Mouse (Mus musculus) cerebellum, adult 11 months (tissue): ENCODE measurements around the gene Tax1bp3.

ENCODE experiments used
- DNase-seq: peaks from one replicate; pipeline ENCODE4 v3.0.0; 2022

The Tax1bp3 gene

GRCm38 (mm10) chr11:73176608-73177508, at the start of gene Tax1bp3, which contains the start of gene Emc6:
Gene Tax1bp3, plus strand, starts transcription at chr11:73177083.
Gene Emc6, minus strand, starts transcription at chr11:73177037.
- DNase-seq = peak; percentile 96

DNA sequence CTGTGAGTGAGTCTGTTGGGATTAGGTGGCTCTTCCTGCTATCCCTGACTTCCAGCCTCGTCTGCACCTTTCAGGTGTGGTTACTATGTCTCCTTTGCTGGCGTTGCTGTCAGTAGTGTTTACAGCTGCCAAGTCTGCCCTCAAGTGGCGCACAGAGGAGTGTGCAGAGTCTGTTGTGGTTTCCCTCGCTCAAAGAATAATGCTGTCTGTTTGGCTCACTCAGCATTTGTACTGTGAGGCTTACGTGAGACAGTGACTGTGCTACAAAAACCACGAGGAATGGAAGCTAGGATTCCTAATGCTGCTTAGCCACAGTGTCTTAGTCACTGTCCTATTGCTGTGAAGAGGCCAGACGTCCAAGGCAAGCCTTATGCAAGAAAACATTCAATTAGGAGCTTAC, 45.9 kb upstream of the Tax1bp3 start:
- no peak for DNase-seq

GRCm38 (mm10) chr11:73132999-73133398, 43.9 kb upstream of the Tax1bp3 start:
- DNase-seq = no peak

DNA sequence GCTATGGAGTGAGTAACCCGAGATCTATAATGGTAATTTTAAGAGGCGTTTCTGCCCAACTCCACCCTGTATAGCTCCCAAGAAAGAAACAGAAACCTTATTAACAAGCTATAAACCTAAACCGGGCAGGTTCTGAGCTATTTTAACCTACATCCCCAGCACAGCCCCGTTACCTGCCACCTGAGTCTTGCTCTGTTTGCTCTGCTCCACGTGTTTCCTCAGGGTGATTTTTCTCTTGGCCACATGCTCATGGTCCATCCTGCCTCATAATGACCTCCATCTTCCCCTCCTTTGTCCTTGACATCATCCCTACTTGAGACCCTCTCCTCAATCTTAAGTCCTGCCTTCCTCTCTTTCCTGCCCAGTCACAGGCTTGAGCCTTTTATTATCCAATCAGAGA, 42.7 kb upstream of the Tax1bp3 start:
- no peak for DNase-seq

- no peak for DNase-seq
Measured at GRCm38 (mm10) chr11:73136587-73136986, 40.3 kb upstream of the Tax1bp3 start.

DNA sequence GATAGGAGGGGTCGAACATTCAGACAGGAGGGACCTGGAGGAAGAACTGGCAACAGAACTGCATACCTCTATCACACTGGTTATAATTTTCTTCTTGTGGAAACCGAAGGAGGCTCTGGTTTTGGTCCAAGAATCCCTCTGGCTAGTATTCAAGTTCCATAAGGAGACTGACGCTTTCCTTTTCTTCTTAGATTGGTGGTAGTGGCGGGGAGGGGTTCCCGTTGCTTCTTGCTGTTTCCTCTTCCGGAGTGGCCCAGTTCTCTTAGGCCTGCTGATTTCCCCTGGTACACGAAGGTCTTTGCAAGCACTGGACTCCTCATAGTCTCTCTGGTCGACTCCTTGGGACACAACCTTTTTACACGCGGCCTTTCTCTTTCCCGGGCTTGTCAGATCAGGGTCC, 39.8 kb upstream of the Tax1bp3 start:
- no peak for DNase-seq

DNA sequence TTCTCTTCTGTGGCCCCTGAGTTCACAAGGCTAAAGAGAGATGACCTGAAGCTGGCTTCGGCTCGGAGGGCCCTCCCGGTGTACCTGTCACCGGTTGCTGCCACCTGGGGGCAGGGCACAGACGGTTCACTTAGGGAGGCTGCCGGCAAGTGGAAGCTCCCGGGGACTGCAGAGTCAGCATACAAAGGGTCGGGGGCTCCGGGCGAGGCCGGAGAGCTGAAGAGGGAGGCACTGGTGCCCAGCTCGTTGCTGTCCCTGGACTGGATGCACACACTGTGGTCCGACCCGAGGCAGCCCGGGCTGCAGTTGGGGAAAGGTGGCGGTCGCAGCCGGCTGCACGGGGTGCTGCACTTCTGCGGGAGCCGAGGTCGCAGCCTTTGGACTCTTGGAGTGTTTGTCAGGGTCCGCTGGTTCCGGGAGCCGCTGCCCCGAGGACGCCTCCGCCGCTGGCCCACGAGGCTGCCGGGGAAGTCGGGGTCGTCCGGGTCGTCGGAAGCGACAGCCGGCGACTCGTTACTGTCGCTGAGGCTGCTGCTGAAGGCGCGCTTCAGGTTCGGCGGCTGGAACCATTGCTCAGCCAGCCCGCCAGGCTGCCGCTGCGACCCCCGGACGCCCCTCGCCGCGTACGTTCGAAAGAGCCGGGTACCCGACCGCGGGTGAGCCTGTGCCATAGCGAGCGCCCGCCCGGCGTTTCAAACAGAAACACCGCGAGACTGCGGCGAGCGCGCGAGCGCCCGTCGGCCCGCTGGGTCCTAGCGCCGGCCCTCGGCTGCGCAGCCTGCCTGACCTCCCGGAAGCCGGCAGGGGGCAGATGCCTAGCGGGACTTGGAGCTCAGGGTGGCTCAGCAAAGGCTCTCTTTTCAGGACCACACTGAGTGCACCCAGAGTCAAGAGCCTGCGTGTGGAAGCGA, 39.0 kb upstream of the Tax1bp3 start, which contains the start of gene Haspin:
Haspin (minus strand) TSS at position 704 of the 911 bp plus-strand sequence.
- DNase-seq = peak; percentile 76

DNA sequence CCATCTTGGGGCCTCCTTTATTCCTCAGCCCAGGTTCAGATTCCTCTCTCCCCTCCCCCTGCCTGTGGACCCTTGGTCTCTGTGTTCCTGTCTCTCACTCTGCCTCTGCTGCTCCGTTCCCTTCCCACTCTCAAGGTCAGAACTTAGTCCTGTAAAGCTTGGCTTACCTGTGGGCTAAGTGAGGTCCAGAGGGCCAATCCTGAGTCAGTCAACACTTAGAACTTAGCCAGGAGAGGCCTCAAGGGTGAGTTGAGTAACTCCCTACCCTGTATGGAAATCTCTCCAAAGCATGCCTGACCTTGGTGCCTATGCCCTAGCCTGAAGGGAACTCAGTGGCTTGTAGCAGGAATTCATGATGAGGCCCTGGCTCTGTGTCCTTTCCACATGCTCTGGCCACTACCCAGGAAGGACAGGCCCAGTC, 32.6 kb upstream of the Tax1bp3 start:
- no peak for DNase-seq

DNA sequence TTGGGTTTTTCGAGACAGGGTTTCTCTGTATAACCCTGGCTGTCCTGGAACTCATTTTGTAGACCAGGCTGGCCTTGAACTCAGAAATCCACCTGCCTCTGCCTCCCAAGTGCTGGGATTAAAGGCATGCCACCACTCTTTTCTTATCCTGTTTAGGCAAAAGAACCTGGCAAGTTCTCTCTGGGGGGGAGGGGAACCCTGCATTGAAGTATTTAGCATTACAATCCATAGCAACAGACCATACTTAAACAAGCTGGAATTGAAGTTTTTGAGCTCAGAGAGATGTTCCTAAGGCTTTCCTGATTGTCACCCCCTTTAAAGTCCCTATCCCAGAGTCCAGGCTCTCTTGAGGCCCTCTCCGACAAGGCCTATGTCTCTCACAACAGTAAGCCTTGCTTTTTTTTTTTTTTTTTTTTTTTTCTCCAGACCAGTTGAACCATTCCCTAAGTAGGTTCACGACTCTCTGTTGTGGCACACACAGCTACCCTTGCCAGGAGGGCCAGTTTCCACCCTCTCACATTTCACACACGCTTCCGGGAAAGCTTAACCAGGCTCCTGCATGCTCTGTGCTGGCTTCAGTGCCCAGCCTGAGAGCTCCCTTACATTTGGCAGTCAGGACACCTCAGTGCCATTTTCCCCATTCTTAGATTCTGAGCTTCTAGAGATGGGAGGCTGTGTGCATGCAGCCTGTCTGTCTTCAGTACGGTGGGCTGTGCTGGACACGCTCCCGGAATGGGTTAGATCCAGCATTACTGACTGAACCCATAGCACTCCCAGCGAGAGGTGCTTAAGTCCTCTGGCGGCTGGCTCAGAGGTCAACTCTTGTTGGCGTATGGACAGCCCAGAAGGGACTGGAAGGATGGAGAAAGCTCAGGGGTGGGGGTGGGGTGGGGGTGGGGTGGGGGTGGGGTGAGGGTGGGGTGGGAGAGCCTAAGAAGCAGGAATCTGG, 30.6 kb upstream of the Tax1bp3 start:
- DNase-seq = no peak

GRCm38 (mm10) chr11:73146975-73147365, 29.9 kb upstream of the Tax1bp3 start:
- no peak for DNase-seq

DNA sequence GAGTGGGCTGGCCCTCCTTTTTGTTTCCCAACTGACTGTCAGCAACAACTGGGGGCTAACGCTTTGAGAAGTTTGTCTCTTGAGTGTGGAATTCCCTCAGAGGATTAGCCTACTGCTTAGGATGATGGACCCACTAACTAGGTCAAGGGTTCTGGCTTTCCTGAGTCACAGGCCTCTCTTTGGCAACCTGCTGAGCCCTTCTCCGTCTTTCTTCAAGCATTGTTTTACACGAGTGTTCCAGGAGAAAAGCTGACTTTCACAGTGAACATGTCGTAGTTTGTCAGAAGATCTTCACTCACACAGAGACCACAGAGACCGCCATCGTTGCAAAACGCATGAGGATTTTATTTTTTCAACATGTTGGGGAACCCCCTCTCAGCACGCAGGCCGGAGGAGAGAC, 28.7 kb upstream of the Tax1bp3 start:
- no peak for DNase-seq

- DNase-seq = no peak
Measured at GRCm38 (mm10) chr11:73155071-73155470, 21.8 kb upstream of the Tax1bp3 start.

DNA sequence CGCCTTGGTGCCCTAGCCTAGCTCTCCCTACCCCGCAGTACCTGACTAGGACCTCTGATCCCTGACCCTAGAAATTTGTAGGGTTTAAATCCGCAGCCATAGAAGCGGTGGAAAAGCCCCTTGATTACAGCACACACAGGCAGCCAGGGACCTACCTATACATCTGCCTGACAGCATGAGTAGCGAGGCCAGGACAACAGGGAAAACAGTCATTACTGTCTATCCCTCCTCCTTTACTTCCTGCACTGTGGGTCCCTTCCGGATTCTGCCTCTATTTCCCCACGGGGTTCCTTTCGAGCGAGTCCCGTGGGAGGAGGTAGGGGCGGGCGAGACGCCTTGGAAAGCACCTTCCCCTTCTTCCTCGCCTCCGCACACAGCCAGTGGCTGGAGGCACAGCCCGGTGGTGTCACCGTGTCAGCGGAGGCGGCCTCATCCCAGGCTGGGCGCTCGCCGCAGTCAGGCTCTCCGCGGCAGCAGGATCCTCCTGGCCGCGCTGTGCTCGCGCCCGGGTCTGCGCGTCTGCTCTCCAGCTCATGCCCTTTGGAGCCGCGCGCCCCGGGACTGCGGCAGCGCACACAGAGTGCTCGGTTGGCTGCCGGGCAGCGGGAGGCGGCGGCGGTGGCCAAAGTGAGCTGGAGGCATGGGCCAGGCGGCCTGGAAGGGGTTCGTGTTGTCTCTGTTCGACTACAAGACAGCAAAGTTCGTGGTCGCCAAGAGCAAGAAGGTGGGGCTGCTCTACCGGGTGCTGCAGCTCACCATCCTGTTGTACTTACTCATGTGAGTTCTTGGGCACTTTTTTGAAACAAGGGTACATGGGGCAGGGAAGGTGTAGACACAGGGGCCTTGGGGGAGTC, 16.7 kb upstream of the Tax1bp3 start, which contains the start of gene P2rx5:
P2rx5 (plus strand) TSS at position 465 of the 854 bp plus-strand sequence.
- DNase-seq = no peak

DNA sequence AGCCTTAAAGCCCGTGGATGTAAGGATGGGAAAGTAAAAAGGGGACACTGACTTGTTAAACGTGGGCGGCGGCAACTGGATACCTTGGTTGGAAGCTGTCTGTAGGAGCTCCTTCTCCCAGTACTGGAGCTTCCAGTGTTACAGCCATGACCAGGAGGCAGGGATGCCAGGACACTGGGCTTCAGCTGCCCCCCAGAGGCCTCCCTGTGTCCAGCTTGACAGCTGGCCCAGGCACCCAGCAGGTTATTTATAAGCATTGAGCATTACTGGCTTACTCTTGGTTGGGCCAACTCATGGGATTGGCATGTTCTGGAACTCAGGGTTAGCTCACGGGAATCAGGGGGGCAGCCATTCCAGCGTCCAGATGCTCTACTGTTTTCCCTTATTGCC, 16.1 kb upstream of the Tax1bp3 start:
- DNase-seq = no peak

DNA sequence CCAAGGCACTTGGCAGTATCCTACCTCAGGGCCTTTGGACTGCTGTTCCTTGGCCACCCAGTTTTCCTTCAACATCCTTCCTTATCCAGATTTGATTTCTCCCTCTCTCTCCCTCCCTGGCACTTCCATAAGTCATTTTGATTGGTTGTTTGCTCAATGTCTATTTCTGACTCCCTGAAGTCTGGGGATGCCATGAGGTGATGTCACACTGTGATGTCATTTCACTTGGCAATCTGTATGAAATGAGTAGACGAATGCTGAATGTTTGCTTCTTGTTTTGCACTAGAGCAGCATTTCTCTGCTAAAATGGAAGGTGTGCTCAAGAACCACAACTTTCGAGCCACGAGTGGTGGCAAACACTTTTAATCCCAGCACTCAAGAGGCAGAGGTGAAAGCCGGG, 15.3 kb upstream of the Tax1bp3 start:
- DNase-seq = no peak

DNA sequence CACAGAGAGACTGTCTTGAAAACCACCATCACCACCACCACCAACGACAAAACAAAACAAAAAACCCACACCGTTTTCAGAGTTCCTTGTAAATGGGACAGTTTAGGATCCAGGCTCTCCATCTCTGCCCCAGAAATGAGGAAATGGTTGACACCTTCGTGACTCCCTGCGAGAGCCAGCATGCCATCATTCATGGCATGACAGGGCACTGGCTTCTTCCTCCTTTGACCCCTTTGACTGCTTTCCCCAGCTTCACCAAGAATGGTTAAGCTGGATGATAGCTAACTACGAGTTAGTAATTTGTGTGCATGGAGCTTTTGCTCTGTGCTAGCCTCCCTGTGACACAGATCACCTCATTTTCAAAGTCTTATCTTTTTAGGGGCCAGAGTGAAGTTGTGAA, 14.6 kb upstream of the Tax1bp3 start:
- DNase-seq = no peak

DNA sequence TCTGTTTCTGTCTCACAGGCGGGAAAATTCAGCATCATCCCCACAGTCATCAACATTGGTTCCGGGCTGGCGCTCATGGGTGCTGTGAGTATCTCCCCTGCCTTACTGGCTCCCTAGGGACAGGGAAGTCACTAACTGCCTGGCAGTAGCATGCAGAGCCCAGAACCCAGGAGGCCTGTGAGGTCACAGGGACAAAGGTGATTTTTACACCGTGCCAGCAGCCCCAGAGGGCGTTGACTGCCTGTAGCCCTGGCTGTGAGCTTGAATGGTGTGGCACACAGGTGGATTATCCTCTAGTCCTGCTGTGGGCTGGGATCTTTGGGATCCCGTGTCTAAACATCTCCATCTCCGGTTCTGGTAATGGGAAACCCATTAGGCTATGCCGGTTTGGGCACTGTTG, 8.8 kb upstream of the Tax1bp3 start:
- no peak for DNase-seq

- no peak for DNase-seq
Measured at GRCm38 (mm10) chr11:73168576-73168975, 8.3 kb upstream of the Tax1bp3 start.

GRCm38 (mm10) chr11:73169231-73169630, 7.7 kb upstream of the Tax1bp3 start:
- DNase-seq = no peak

GRCm38 (mm10) chr11:73172186-73172585, 4.7 kb upstream of the Tax1bp3 start:
- no peak for DNase-seq

- no peak for DNase-seq
Measured at GRCm38 (mm10) chr11:73175612-73176011, 1.3 kb upstream of the Tax1bp3 start.
